Mouse (Mus musculus) regulatory T cell (primary cell): ENCODE results near the gene Surf6.
"Not testable (repeated sequence)": the region's sequence is repeated elsewhere in the genome, so short reads cannot be mapped to it uniquely, and the experiment has no call there.

Experiments
- in situ Hi-C: fragments of 300-600 bp; cut with MboI, MseI; formaldehyde crosslinking; loops from one replicate; pipeline ENCODE4 v1.15.1; 2025; ENCODE audit warnings: high pct_unique_total_duplicates

The Surf6 gene

GRCm38 (mm10) chr2:26913416-26914147 is 10.9 kb upstream of the Surf6 start:
- in situ Hi-C loops: loop anchor here (25.0 kb wide), 1 partner anchor 1951 kb away; the partner anchor contains the start of gene Dph7

GRCm38 (mm10) chr2:26912253-26912770 is 9.6 kb upstream of the Surf6 start:
- in situ Hi-C loops: loop anchor here (25.0 kb wide), 1 partner anchor 1950 kb away; the partner anchor contains the start of gene Dph7

GRCm38 (mm10) chr2:26910994-26911765 is 8.5 kb upstream of the Surf6 start:
- in situ Hi-C loops: loop anchor here (25.0 kb wide), 1 partner anchor 1949 kb away; the partner anchor contains the start of gene Dph7

GRCm38 (mm10) chr2:26910124-26910993 is 7.7 kb upstream of the Surf6 start, which contains the start of the genes Med22 and Rpl7a:
Gene Med22, minus strand, starts transcription at chr2:26910677.
Gene Rpl7a, plus strand, starts transcription at chr2:26910764.
- in situ Hi-C loops: loop anchor here (25.0 kb wide), 1 partner anchor 1948 kb away; the partner anchor contains the start of gene Dph7

- in situ Hi-C loops: loop anchor here (5.0 to 25.0 kb wide), 4 partner anchors 425 to 1947 kb away; partner anchors contain the start of genes Dph7, Rnf224, Sec16a and Slc34a3
Measured at GRCm38 (mm10) chr2:26909387-26909784, 6.7 kb upstream of the Surf6 start.

GRCm38 (mm10) chr2:26908710-26909386 is 6.2 kb upstream of the Surf6 start:
- in situ Hi-C loops: loop anchor here (5.0 to 25.0 kb wide), 4 partner anchors 424 to 1947 kb away; partner anchors contain the start of genes Dph7, Rnf224, Sec16a and Slc34a3

GRCm38 (mm10) chr2:26907109-26907508 is 4.4 kb upstream of the Surf6 start:
- in situ Hi-C loops: loop anchor here (5.0 to 25.0 kb wide), 4 partner anchors 422 to 1945 kb away; partner anchors contain the start of genes Dph7, Rnf224, Sec16a and Slc34a3

- in situ Hi-C loops: loop anchor here (5.0 to 25.0 kb wide), 4 partner anchors 422 to 1944 kb away; partner anchors contain the start of genes Dph7, Rnf224, Sec16a and Slc34a3
Measured at GRCm38 (mm10) chr2:26906431-26906830, 3.8 kb upstream of the Surf6 start.

GRCm38 (mm10) chr2:26905936-26906335 is 3.3 kb upstream of the Surf6 start:
- in situ Hi-C loops: loop anchor here (5.0 to 25.0 kb wide), 4 partner anchors 421 to 1944 kb away; partner anchors contain the start of genes Dph7, Rnf224, Sec16a and Slc34a3

- in situ Hi-C loops: loop anchor here (5.0 to 25.0 kb wide), 4 partner anchors 419 to 1941 kb away; partner anchors contain the start of genes Dph7, Entr1, Pmpca and Rnf224
Measured at GRCm38 (mm10) chr2:26903311-26903710, 632 bp upstream of the Surf6 start.

- in situ Hi-C loops: loop anchor here (5.0 to 25.0 kb wide), 4 partner anchors 417 to 1940 kb away; partner anchors contain the start of genes Dph7, Entr1, Pmpca and Rnf224
Measured at GRCm38 (mm10) chr2:26901834-26902400, 762 bp downstream of the Surf6 start.

GRCm38 (mm10) chr2:26900731-26901130 is 1.9 kb downstream of the Surf6 start:
- in situ Hi-C loops: loop anchor here (5.0 to 25.0 kb wide), 4 partner anchors 416 to 1938 kb away; partner anchors contain the start of genes Dph7, Entr1, Pmpca and Rnf224

GRCm38 (mm10) chr2:26895898-26896297 is 6.8 kb downstream of the Surf6 start:
- in situ Hi-C loops: no loop called here

- in situ Hi-C loops: not testable (repeated sequence)
Measured at GRCm38 (mm10) chr2:26886170-26886569, 16.5 kb downstream of the Surf6 start.

- in situ Hi-C loops: not testable (repeated sequence)
Measured at GRCm38 (mm10) chr2:26885541-26885940, 17.1 kb downstream of the Surf6 start.

- in situ Hi-C loops: no loop called here
Measured at GRCm38 (mm10) chr2:26878571-26878970, 24.1 kb downstream of the Surf6 start.

- in situ Hi-C loops: no loop called here
Measured at GRCm38 (mm10) chr2:26870666-26871065, 32.0 kb downstream of the Surf6 start.

GRCm38 (mm10) chr2:26864879-26865278 is 37.8 kb downstream of the Surf6 start, which contains the start of gene Abo:
Gene Abo, minus strand, starts transcription at chr2:26864979.
- in situ Hi-C loops: no loop called here

- in situ Hi-C loops: no loop called here
Measured at GRCm38 (mm10) chr2:26862856-26863255, 39.8 kb downstream of the Surf6 start.
